Mouse (Mus musculus): ENCODE data around the gene Spryd4.

- no peak for TF ChIP-seq POLR2A (IDR thresholded peaks at IDR 0.05; ENCODE audit: extremely low read depth, insufficient read depth, low read length)
- no peak for TF ChIP-seq CTCF (IDR thresholded peaks at IDR 0.05; ENCODE audit: low read depth, low read length)
Measured at GRCm38 (mm10) chr10:128204941-128205340, 6.7 kb downstream of the Spryd4 start.

Measured in liver, adult 2 months (tissue).